Mouse (Mus musculus): ENCODE measurements around the gene Actn3.

The Actn3 gene

DNA sequence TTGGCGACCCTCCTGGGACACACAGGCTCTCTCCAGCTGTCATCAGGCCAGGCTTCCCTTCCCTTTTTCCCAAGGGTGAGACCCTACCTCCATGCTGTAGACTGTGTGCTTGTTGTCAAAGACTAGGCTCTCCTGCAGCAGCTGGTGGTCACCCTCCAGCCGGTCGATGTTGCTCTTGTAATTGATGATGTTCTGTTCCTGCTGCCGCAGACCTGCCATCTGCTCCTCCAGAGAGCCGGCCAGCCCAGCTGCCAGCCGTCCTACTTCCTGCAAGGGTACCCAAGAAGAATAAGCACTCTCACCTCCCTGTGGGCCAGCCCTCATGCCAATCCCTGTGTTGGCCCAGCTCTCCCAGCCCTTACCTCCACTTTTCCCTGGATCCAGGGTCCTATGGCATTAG, 14.7 kb downstream of the Actn3 start:
- no peak for DNase-seq (ENCODE audit: low read depth, low spot score)

DNA sequence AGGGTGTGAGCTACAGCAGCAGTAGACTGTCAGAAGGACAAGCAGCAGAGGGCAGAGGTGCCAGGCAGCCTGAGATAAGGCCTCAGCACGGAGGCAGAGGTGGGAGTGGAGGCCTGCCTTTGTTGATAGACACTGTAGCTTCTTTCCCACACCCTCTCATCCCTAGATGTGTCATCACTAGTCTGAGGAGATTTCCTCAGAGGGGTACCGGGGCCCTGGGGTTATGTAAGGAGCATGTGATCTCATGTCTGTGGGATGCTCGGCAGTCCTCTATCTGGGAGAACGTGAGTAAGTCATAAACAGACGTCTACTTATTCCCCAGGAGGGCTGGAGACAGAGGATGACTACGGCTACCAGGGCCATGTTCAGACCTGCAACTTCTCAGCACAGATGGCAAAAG, 18.6 kb downstream of the Actn3 start:
- DNase-seq (ENCODE audit: low read depth, low spot score): peak; percentile 65

DNA sequence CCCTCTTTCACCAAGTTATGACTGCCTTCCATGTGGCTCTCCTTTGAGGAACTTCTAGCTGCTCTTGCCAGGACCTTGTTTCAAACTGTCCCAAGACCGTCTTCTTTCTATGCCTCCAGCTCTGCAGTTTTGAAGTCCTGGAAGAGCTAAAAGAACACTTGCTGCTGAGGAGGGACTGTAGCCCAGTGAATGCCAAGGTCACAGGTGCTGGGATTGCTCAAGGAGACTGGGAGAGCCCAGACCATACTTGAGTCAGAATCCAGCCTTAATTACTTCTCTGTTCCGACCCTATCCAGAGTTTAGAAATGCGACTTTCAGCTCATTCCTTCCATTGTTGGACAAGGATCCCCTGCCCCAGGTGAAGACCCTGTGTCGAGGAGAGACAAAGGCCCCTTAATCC, 21.8 kb downstream of the Actn3 start:
- no peak for DNase-seq (ENCODE audit: low read depth, low spot score)

DNA sequence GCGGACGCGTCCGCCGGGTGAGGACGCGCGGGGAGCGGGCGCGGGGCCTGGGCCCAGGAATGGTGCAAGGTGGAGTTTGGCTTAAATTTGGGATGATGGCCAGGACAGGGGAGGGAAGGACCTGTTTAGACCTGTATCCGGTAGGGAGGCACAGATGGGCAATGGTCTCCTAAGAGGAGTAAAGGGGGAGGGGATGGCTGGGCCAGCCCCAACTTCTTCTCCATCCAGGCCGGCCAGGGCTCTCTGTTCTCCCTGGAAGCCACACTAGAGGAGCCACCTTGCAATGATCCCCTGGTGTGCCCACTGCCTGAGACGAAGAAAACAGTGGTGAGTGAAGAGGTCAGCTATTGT, 22.3 kb downstream of the Actn3 start:
- DNase-seq (ENCODE audit: low read depth, low spot score): no peak

DNA sequence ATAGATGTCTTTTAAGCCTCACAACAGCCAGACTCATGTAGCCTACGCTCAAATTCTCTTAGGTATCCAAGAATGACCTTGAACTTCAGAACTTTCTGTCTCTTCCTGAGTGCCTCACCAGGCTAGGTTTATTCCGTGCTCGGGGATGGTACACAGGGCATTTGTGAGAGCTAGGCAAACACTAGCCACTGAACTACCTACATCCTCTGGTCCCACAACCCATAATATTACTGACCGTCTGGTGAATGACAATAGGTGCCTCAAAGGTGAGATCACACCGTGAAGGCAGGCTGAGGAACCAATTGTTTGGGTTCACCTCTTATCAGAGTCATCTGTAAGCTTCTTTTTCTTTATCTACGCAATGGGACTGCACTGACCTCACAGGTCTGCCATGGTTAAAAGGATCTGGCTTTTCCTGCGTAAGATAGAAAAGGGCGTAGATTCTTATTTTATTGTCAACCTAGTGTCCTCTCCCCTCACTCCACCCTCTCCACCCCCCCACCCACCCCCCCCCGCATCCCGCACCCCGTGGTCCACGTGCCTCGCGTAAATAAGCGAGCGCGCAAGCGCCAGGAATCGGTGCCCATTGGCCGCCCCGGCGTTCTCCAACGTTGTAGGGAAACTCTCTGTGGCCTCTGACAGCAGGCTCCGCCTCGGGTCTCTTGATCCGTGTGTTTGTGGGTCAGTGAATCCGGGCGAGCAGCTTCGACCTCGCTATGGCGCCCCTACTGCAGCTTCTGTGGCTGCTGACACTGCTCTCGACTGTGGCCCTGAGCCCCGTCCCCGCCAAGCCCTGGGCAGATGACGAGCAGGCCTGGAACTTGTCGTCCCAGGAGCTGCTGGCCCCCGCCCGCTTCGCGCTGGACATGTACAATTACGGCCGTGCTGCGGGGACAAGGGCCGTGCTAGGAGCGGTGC, 22.9 kb downstream of the Actn3 start, which contains the start of gene Ctsf:
Gene Ctsf, plus strand, starts transcription at position 579 of the 918 bp plus-strand sequence.
- peak; percentile 98 for DNase-seq (ENCODE audit: low read depth, low spot score)

DNA sequence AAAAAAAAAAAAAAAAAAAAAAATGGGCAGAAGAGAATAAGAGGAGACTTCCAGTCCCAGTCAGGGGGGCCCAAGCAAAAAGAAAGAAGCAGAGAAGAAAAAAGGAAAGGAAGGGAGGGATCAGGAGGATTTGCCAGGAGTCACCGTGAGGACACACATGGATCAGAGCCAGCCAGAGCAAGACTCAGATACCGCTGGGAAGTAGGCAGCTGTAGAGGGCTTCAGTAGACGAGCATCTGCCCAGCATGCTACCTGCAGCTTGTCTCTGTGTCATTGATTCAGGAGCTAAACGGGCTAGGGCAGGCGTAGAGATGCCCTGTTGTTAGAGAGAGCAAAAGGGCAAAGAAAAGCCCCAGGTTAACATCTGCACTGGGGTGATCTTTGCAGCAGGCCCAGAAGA, 27.4 kb downstream of the Actn3 start:
- no peak for DNase-seq (ENCODE audit: low read depth, low spot score)

DNA sequence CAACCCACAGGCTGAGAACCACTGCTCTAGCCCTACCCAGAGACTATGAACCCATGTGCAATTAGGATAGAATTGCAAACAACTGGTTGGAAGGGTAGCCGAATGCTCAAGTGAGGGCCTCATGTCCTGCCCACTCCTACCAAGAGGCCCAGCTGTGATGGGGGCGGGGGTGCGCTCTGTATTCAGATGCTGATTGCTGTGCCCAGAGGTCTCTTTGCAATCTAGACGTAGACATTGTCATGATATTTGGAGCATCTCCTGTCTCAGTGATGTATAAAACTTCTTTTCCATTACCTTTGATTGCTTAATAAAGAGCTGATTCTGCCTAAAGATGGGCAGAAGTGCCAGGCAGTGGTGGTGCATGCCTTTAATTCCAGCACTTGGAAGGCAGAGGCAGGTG, 27.9 kb downstream of the Actn3 start:
- DNase-seq (ENCODE audit: low read depth, low spot score): no peak

DNA sequence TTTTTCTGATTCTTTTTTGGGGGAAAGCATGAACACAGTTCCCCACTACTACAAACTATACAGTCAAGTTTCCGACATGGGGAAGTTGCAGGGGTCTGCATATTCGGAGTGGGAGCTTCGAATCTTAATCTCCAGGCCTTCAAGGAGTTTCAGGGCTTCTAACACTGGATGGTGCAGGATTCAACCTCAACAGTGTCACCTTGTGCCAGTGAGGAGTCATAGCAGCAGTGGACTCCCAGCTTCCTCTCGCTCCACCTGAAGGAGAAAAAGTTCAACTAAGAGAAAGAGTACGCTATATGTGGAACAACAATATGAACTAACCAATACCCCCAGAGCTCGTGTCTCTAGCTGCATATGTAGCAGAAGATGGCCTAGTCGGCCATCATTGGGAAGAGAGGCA, 30.2 kb downstream of the Actn3 start:
- DNase-seq (ENCODE audit: low read depth, low spot score): peak; percentile 69

DNA sequence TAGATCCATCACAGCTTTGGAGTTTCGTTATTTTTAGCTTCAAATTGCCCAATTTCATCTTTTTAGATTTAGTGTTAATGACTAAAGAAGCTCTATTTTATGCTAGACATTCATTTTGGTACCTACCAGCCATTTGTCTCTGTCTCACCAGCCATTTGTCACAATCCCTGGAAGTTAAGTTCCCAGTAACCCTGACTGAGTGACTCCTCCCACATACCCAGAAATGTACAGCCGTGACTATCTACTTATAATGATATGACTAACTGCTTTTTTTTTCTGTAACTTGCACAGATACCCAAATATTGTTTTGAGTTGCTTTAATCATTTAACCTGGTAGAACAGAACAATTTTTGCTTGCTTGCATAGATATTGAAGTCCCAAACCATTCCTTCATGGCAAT, 31.9 kb downstream of the Actn3 start:
- no peak for DNase-seq (ENCODE audit: low read depth, low spot score)

DNA sequence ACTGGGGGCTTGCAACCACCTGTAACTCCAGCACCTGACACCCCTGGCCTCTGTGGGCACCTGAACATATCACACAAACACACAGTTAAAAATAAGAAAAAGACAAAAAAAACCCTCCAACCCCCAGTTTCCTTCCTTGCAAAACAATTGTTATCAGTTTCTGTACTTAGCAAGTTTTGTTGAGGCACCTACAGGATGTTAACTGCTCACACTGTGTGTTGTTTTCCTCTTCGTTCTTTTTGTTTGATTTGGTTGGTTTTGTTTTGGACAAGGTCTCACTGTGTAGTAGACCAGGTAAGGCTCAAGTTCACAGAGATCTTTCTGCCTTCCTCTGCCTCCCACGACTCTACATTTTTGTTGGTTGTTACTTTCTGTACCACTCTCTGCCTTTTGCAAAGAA, 35.1 kb downstream of the Actn3 start:
- no peak for DNase-seq (ENCODE audit: low read depth, low spot score)

DNA sequence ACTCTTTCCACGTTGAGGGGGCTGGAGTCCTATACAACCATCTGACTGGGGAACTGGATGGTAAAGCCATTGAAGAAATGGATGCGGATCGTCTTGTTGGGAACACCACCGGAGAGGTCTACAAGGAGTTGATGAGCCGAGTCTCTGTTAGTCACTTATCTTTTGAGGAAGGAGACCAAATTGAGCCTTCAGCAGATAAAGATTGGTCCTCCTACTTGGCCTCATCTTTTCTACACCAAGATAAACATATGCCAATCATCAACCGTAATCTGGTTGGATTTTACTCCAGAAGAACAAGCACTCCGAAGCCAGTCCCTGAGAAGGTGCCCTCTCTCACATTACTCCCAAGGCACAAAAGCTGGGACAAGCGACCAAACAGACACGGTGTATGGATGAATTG, 36.9 kb downstream of the Actn3 start:
- no peak for DNase-seq (ENCODE audit: low read depth, low spot score)

DNA sequence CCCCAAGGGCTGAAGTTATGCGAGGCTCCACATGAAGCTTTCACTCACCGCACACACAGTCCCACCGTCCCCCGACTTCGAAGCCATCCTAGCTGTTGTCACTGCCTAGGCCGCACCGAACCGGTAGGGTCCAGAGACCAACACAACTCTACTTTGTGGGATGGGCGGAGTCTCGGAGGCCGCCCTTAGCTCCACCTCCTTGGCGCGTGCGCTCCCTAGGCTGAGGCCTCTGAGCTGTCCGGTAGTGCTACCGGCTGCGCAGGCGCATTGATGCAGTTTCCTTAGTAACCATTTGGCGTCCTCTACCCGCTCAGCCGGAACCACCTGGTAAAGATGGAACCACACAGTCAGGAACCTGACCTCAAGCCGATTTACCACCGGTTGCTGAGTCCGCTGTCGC, 38.6 kb downstream of the Actn3 start, which contains the start of the genes Ccs and Ccdc87:
Gene Ccs, minus strand, starts transcription at position 184 of the 400 bp plus-strand sequence.
Gene Ccdc87, plus strand, starts transcription at position 218 of the 400 bp plus-strand sequence.
- DNase-seq (ENCODE audit: low read depth, low spot score): peak; percentile 98

DNA sequence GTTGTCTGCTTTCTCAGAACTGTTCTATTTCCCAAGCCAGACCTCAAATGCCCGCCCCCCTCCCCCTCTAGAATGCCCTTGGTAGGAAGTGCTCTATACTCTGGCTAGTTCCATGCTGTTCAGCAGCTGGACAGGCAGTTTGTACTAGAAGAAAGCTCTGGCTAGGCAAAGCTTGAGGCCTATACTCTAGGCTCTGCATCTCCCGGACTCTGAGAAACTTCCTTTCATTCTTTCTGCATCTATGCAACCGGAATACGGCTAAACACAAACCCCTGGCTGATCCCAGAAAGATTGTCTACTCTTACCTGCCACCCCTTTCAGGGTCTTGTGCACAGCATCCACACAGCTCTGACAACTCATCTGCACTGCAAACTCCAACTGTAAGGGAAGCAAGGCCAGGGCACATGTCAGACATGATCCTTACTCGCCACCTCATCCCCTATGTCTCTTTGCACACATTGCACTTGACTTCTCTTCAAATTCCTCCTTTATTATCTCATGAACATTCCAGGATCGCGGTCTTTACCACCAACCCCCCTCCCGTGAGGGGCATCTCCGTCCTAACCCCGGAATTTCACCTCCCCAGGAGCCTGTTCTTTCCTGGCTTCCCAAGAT, 39.1 kb downstream of the Actn3 start:
- DNase-seq (ENCODE audit: low read depth, low spot score): no peak

DNA sequence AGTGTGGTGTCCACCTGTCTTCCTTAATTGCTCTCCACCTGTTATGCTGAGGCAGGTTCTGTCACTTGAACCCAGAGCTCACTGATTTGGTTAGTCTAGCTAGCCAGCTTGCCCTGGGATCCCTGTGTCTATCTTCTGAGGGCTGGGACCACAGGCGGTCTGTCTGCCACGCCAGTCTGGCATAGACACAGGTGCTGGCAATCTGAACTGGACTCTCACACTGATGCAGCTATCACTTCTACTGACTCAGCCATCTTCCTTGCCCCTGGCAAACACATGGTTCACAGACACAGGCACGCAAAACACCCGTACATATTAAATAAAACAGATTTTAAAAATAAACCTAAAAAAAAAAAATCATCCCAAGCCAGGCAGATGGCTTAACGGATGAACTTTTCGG, 40.7 kb downstream of the Actn3 start:
- no peak for DNase-seq (ENCODE audit: low read depth, low spot score)

DNA sequence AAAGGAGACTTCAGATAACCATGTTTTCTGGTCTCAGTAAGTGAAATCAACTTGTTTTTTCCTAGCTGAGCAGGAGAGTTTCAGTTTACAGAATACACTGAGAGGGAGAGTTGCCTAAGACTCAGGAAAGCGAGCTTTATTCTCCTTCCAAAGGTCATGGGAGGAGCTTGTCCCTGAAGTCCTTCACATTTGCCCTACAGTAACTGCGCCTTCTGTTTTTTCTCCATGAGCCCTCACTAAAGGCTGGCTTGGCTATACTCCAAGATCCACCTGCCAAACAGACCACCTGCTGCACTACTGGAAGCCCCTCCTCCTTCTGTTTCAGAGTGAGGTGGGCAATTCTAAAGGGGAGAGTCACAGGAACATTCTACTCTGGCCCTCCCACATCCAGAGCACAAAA, 41.6 kb downstream of the Actn3 start:
- no peak for DNase-seq (ENCODE audit: low read depth, low spot score)

DNA sequence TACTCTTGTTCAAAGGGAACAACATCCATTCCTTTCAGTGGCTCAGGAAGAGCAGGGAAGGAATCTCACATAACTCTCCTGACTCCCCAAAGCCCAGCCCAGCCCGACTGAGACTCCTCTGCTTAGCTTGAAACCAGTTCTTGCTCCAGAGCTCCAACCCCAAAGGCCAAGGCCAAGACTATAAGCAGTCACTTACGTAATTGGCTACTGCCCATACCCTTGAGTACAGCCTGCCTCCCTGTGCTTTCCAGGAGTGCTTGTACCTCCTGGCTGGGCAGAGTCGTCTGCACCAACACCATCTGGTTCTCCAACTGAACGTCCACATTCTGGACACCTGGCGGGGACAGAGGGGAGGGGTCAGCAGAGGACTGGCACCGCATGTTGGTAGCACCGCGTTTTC, 43.7 kb downstream of the Actn3 start:
- no peak for DNase-seq (ENCODE audit: low read depth, low spot score)

DNA sequence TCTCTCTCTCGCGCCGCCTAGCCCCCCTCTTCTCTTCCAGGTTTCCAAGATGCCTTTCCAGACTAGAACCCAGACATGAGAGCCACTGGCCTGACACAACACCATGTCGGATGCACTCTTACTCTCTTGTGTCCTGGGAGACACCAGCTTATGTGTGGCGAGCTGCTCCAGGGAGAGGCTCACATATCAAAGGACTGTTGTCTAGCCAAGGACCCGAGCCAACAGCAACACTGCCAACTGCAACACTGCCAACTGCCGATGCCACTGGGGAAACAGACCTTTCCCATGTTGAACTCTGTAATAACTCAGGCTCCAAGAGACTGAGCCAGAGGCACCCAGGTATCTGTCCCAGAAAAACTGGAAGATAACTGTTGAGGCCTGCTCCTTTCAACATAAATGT, 48.6 kb downstream of the Actn3 start:
- peak; percentile 80 for DNase-seq (ENCODE audit: low read depth, low spot score)

DNA sequence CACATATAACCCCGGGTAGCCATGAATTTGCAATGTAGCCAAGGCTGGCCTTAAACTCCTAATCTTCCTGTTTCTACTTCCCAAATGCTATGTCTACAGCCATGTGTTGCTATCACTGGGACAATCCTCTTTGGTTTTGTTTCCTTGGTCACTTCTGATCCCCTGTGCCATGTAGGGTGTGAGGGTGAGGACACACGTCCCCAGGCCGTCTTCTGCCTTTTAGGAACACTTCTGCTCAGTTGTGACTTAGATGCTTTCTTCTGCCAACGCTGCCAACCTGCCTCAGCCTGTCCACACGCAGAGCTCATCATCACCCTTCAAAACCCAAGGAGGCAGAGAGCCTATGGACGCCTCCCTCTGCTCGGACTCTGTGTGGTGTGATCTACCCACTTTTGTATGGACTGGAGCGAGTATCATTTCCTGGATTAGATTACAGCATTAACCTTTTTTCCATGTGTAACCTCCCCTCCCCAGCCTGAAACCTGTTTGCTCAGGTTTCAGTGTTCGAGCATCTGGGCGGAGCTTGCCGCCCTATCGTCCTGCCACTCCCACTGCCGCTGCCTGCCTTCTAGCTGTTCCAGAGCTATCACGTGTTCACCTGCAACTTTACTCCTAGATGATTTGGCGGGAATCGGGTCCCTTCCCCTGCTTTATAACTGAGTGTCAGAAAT, 49.1 kb downstream of the Actn3 start:
- no peak for DNase-seq (ENCODE audit: low read depth, low spot score)

DNA sequence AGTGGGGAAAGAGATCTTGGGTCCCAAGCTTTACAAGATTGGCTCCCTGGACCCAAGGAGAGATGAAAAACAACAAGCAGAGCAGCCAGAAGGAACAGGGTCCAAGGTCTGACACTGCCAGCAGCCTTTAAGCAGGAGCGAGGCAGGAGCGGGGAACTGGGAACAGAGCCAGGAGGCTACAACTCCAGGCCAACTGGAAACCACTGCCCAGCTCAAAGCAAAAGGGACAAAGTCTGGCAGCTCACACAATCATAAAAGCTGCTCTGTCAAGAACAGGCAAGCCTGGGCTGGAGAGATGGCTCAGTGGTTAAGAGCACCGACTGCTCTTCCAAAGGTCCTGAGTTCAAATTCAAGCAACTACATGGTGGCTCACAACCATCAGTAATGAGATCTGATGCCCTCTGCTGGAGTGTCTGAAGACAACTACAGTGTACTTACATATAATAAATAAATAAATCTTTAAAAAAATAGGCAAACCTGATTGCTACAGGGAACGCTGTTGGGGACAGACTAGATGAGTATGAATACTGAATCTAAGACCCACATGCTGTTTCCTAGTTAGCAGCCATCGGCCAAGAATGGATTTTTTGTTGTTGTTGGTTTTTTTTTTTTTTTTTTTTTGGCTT, 56.9 kb downstream of the Actn3 start:
- peak; percentile 69 for DNase-seq (ENCODE audit: low read depth, low spot score)

DNA sequence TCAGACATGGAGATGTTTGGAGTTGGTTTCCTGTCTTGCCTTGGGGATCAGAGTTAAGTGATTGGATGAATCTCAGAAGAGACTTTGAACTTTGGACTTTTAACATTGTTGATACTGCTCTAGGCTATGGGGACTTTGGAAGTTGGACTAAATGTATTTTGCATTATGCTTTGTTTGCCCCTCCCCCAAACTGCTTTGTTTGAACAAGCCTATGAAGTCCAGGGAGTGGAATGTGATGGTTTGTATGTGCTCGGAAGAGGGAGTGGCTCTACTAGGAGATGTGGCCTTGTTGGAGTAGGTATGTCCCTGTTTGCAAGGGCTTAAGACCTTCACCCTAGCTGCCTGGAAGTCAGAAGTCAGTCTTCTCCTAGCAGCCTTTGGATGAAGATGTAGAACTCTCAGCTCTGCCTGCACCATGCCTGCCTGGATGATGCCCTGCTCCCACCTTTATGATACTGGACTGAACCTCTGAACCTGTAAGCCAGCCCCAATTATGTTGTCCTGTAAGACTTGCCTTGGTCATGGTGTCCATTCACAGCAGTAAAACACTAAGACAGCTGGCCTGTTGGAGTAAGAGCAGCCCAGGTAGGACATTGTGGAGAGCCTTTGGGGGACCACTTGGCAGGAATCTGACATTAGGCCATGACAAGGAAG, 60.4 kb downstream of the Actn3 start:
- DNase-seq (ENCODE audit: low read depth, low spot score): no peak

DNA sequence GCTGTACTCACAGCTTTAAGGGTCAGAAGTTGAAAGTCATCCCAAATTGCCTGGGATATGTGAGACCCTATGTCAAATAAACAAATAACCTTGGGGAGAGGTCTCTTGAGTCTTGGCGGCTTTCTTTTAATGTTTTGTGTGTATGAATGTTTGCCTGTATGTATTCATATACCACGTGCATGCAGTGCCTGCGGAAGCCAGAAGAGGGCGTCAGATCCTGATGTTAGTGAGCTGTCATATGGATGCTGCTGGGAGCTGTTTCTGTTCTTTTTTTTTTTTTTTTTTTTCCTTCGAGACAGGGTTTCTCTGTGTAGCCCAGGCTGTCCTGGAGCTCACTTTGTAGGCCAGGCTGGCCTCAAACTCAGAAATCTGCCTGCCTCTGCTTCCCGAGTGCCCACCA, 64.7 kb downstream of the Actn3 start:
- no peak for DNase-seq (ENCODE audit: low read depth, low spot score)

All from brain, adult 2 months (tissue).